Mouse (Mus musculus) gastrocnemius, postnatal 36 days (tissue): ENCODE data around the gene Yju2. TPM values are rescaled to one million over a fixed set of nuclear protein-coding genes. Genes with fewer than 3 reads are reported as not detected.

Source experiments
- DNase-seq, 2 experiments: peaks; one replicate each; pipeline ENCODE4 v3.0.0; 2022
- intact Hi-C: fragments of 180-260 bp; cut with DNase I; formaldehyde crosslinking; loops from one replicate; pipeline ENCODE4 v1.15.1; 2025
- total RNA-seq, 2 experiments: library from RNA; stranded (reverse); gene quantifications; 2 replicates each; pipeline ENCODE4 v1.2.3; 2021

The Yju2 gene
- total RNA-seq, 2 experiments from 2014 or later: 7.8 to 8.8 TPM

DNA sequence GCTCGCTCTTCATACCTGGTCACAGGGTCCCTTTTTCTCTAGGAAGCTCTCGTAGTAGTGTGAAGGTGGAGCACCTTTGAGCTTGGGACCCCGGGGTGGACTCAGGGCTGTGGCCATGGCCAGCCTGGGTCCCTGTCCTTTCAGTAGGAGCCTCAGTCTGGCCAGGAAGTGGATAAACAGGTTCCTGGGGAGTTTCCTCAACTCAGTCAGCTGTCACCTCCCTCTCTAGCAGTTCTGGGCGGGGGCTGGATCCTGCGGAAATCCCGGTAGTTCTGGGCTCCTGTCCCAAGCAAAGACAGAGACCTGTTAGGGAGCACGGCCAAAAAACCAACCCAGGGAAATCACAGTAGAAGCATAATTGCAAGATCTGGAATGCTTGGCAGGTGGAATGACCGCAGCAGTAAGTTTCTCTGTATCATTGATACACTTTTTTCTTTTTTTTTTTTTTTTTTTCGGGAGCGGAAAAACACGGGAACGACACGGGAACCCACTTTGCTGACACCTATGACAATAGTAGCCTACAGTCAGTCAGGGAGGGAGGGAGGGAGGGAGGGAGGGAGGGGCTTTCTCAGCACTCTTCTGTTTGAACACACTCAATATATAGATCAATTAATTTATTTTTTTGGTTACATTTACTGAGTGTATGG, 46.6 kb downstream of the Yju2 start, which contains the start of the genes Stap2 and Mpnd:
TSS of gene Stap2 (minus strand) at position 170 of the 647 bp plus-strand sequence.
TSS of gene Mpnd (plus strand) at position 297 of the 647 bp plus-strand sequence.
- intact Hi-C loops: no loop called here
- no peak for DNase-seq

DNA sequence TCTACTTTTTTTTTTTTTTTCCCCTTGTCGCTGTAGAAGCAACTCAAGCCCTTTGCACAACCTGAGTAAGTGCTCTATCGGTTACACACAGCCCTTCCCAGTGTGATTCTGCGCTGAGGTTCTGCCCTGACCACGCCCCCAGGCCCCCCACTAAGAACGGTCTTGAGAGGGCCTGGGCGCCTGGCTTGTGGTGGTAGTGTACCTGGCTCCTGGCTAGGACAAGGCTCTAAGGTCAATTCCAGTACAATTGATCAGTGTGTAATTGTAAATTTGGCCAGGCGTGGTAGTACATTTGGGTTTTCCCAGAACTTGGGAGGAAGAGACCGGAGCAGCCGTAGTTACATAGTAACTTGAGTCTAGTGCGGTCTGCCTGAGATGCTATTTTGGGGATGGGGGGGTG, 48.1 kb downstream of the Yju2 start:
- no peak for DNase-seq
- intact Hi-C loops: no loop called here

DNA sequence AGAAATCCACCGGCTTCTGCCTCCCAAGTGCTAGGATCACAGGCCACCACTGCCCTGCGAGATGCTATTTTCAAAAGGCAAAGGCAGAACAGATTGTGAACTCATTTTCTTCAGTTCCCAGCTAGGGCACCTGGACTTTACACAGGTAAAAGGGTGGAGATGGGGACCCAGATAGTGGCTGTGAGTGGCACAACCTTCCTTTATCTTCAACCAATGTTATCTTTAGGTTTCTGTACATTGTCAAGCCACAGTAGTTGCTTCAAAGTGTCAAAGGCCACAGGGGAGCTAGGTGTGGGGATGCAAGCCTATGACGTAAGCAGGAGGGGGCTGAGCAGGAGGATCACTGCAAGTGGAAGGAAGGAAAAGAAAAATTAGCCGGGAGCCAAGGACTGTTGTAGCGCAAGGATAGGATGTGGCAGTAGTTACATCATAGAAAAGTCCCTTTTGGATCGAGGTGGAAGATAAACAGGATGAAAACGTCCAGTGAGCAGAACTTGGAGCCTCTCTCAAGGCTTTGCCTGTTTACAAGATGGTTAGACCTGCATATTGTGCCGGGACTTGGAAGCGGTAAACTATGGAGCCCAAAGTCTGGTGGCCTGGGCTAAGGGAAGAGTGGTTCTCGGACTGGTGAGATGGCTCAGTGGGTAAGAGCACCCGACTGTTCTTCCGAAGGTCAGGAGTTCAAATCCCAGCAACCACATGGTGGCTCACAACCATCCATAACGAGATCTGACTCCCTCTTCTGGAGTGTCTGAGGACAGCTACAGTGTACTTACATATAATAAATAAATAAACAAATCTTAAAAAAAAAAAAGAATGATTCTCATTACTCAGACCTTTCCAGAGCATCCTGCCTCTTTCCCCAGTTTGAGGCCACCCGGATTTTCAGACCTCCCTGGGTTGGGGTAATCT, 48.8 kb downstream of the Yju2 start:
- no peak for DNase-seq
- intact Hi-C loops: no loop called here

DNA sequence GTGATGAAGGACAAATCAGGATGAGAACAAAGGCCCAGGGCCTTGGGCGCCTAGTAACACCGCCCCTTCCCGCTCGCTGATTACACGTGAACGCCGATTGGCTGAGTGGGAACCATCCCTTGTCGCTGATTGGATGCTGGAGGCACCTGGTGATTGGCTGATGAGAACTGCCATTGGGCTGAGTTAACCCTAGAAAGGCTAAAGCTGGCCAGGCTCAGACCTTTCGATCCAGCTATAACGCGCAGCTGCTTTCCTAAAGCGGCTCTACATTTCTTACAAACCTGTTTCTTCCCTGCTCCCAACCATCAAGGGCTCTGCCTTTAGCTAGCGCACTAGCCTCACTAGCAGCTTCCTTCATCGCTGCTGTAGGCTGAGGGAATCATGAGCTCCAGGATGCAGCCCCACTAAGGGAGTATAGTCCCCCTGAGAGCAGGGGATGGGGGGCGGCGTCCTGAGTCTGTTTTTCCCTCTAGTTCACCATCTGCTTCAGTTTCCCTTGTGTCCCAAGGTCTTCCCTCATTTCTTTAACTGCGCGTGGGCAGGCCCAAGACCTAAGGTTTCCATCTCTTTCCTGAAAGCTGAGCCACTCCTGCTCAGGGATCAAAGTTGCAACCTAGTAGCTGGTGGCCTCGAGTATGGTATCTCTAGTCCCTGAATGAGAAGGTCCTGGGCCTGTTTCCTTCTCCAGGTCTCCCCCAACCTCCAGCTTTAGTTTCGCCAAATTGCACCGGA, 49.6 kb downstream of the Yju2 start:
- peak; percentile 81 to 90 for DNase-seq
- intact Hi-C loops: no loop called here

DNA sequence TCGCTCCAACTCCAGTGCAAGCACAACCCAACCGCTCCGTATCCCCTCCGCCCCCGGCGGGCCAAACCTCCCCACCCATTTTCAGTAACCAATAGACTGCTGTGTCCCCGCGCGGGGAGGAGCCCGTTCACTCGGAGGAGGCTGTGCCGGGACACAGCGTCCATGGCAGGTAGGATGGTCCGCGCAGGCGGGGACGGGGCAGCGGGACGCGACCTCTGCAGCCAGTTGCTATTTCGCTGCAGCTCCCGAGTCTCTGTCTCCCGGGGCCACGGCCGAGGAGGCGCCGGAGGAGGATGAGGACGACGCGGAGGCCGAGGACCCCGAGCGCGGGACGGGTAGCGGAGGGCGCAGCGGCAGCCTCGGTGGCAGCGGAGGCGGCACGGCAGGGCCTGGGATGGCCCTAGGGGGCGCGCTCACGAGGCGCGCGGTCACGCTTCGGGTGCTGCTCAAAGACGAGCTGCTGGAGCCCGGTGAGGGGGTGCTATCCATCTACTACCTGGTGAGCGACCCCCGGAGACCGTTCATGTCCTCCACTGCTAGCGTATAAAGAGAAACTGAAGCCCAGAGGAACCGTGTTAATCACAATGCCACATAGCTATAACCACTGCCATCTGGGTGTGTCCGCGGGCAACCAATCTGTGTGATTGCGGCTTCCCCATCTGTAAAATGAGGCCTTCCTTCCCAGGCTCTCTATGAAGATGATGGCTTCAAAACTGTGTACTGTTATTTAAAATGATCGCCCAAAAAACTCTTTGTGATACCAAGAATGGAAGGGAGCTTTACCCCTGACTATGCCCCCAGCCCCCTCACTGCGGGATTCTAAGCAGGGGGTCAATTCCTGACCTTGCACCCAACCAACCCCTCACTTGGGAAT, 50.4 kb downstream of the Yju2 start:
- peak; percentile 86 to 91 for DNase-seq
- intact Hi-C loops: no loop called here

DNA sequence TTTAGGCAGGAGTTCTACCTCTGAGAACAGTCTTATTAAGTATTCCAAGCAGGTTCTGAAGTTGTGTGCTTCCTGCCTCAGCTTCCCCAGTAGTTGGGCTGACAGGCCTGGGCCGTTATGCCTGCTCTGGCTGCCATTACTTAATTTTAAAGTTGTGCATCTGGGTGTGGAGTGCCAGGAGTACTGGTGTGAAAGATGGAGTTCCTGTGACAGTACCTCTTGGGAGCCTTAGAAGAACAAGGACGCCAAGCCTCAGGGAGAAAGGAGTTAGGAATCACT, 51.0 kb downstream of the Yju2 start:
- intact Hi-C loops: loop anchor here (1.0 kb wide), 1 partner anchor 35 kb away; no protein-coding TSS in a partner anchor
- DNase-seq: no peak

DNA sequence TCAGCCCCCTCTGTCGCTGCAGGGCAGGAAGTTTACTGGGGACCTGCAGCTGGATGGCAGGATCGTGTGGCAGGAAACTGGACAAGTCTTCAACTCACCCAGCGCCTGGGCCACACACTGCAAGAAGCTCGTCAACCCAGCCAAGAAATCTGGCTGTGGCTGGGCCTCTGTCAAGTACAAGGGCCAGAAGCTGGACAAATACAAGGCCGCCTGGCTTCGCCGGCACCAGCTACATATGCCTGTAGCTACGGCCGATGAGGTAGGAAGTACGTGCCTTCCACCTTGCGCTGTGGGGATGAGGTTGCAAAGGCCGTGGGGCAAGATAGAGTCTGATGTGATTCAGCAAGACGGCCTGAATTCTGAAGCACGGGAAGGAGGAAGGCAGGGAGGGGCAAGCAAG, 51.4 kb downstream of the Yju2 start:
- intact Hi-C loops: loop anchor here (1.0 kb wide), 1 partner anchor 35 kb away; no protein-coding TSS in a partner anchor
- no peak for DNase-seq

DNA sequence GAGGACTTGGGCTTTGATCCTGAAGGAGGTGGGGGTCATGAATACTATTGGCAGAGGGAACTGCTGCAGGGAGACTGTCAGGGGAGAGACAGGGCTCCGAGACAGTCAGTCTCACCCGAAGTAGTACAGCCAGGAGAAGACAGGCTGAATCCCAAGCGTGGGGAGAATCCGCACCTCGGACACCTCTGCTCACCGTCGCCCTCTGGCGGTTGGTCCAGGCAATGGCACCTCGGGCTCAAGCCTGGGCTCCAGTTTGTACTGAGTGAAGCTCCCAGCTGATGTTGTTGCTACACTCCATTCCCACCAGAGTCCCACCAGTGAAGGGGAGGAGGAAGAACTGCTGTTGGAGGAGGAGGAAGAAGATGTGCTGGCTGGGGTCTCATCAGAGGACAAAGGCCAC, 51.8 kb downstream of the Yju2 start:
- intact Hi-C loops: loop anchor here (1.0 kb wide), 1 partner anchor 35 kb away; no protein-coding TSS in a partner anchor
- peak; percentile 76 to 81 for DNase-seq

DNA sequence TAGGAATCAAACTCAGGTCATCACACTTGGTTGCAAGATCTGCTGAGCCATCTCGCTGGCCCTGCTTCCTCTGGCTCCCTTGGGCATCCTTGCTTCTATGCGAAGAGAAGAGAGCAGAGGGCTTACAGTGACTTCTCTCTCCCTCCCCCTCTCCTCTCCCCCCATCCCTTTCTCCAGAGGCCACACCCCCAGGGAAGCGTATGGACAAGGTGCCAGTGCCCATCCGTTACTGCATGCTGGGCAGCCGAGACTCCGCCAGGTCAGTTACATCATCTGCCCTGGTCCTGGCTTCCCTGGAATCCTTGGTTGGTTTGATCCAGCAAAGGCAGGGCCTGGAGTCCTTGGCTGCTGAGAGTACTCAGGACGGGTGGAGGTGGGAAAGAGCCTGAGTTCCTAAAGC, 52.5 kb downstream of the Yju2 start:
- intact Hi-C loops: no loop called here
- DNase-seq: no peak

DNA sequence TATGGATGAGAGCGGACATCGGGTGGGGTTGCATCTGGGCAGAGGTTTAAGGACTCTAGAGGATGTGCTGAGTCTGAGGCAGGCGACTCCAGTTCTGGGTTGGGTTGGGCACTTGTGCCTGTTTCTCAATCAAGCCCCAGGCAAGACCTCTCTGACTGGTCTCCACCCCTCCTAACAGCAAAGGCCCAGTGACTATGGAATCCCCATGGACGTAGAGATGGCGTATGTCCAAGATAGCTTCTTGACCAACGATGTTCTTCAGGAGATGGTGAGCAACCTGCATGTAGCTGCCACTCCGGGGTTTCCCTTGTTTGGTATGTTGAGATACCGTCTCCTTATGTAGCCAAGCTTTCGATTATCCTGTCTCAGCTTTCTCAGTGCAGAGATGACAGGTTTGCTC, 56.4 kb downstream of the Yju2 start:
- no peak for DNase-seq
- intact Hi-C loops: no loop called here

DNA sequence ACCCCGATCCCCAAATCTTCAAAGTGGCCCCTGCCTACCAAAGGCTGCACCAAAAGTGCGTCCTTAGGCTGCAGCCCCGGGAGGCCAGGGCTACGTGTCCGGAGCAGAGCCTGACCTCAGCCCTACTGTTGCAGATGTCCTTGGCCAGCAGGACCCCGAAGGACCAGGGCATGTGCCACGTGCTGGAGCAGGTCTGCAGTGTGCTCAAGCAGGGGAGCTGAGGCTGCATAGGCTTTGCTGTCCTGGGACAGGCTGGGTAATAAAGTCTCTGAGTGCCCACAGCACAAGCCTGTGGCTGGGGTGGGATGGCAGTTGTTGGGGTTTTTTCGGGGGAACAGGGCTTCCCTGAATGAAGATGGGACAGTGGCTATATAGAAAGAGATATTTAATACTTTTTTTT, 57.5 kb downstream of the Yju2 start:
- intact Hi-C loops: no loop called here
- no peak for DNase-seq

DNA sequence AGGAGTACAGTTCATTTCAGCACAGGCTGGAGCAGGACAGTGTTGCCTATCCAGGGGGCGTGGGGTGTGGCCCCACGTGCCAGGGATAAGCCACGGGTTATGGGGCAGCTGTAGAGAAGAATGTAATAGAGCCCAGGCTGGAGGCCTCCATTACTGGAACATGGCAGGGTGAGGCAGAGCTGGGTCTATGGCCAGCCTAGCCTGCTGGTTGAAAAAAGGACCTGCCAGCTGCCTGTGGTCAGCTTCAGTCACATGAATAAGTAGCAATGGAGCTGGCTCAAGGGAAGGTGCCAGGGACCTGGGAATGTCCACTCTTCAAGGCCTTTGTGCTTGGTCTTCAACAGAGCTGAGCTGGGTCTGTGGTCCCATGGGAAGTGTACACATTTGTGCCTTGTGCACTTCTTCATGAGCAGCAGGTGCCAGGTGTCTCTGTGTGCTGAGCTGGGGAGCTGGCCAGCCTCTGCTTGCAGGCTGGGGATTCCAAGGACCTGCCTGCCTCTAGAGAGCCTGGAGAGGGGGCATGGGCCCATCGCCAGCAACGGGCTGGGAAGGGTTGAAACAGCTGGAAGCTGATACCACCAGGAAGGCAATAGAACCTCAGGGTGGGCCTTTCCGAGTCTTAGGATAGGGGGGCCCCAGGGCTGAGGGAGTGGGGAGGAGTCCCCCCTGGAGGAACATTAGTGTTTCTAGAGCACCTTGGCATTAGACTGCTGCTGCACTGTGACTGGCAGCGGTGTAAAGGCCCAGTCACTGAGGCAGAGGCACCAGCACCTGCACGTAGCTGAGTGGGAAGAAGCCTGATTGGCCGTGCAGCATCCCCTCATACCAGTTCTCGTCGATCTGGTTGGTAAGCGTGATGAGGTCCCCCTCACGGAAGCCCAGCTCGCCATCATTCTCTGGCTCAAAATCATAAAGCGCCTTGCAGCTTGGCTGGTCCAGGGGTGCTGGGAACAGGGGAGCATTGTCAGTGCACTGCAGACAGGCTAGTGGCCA, 58.2 kb downstream of the Yju2 start:
- intact Hi-C loops: no loop called here
- DNase-seq: no peak

DNA sequence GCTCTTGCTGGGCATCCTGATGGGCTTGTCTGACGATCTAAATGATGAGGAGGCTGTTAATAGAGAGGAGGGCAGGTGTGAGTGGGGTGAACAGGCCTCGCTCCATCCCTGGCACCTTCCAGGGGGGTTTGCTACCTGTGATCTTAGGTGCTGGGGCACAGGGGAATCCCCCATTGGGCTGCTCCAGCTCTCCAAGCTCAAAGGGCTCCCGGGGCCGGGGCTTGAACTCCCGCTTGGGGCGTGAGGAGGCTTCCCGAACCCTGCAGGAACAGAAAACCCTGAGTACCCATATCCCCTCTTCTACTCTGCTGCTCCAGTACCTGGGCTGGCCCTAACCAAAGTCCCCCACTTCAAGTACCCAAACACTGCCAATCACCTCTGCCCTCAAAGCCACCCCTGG, 58.9 kb downstream of the Yju2 start:
- peak in 1 of 2 experiments; percentile 14 for DNase-seq
- intact Hi-C loops: no loop called here

Other genes starting within 250 kb of the Yju2 start
- 1 to 10 TPM; 1.3 to 1.4 TPM for gene Pot1b, start 246.5 kb upstream of the Yju2 start, total RNA-seq
- under 1 TPM; 0.08 to 0.17 TPM for gene Adgre4, start 209.1 kb upstream of the Yju2 start, total RNA-seq
- 1 to 10 TPM; 3.8 to 4.3 TPM for gene Zfp119a, start 80.2 kb upstream of the Yju2 start, total RNA-seq
- gene Zfp959, start 67.0 kb upstream of the Yju2 start, total RNA-seq: 1 to 10 TPM; 2.1 to 2.7 TPM
- gene Zfp119b, start 9.6 kb upstream of the Yju2 start, total RNA-seq: 1 to 10 TPM; 2.6 to 2.7 TPM
- not detected for gene Ebi3, start 6.5 kb upstream of the Yju2 start, total RNA-seq
- not detected for gene Shd, start 11.4 kb downstream of the Yju2 start, total RNA-seq
- not detected for gene Fsd1, start 27.4 kb downstream of the Yju2 start, total RNA-seq
- 1 to 10 TPM; 2.5 to 3.0 TPM for gene Stap2, start 46.5 kb downstream of the Yju2 start, total RNA-seq
- gene Mpnd, start 46.6 kb downstream of the Yju2 start, total RNA-seq: 10 to 100 TPM; 40.6 to 50.2 TPM
- gene Sh3gl1, start 77.5 kb downstream of the Yju2 start, total RNA-seq: 10 to 100 TPM in 1 of 2 experiments, 1 to 10 TPM in 1; 9.9 to 10.6 TPM
- gene Chaf1a, start 81.3 kb downstream of the Yju2 start, total RNA-seq: 1 to 10 TPM; 1.3 to 1.4 TPM
- gene Ubxn6, start 115.9 kb downstream of the Yju2 start, total RNA-seq: 10 to 100 TPM; 47.7 to 50.9 TPM
- 10 to 100 TPM; 20.2 to 26.5 TPM for gene Hdgfl2, start 120.5 kb downstream of the Yju2 start, total RNA-seq
- gene Plin4, start 150.7 kb downstream of the Yju2 start, total RNA-seq: 100 to 1,000 TPM; 242 to 290 TPM
- gene Plin5, start 158.5 kb downstream of the Yju2 start, total RNA-seq: 10 to 100 TPM; 26.5 to 43.5 TPM
- gene Lrg1, start 162.9 kb downstream of the Yju2 start, total RNA-seq: 10 to 100 TPM; 14.9 to 15.7 TPM
- 1 to 10 TPM; 2.8 to 2.9 TPM for gene Sema6b, start 181.2 kb downstream of the Yju2 start, total RNA-seq
- under 1 TPM; 0.41 to 0.64 TPM for gene Tnfaip8l1, start 203.4 kb downstream of the Yju2 start, total RNA-seq
- 10 to 100 TPM; 16.9 to 17.6 TPM for gene Mydgf, start 224.8 kb downstream of the Yju2 start, total RNA-seq